Mouse (Mus musculus): ENCODE measurements at regions not wholly inside any gene's neighbourhood (a gene's known extent, or its start where the extent isn't known, plus 50 kb on each side); places are given as distances from the start of the nearest gene placed in this dataset.

- TF ChIP-seq CTCF (IDR thresholded peaks at IDR 0.05; ENCODE audit: control insufficient read depth, insufficient read depth, insufficient read length) = no peak
- no peak for TF ChIP-seq CEBPB (IDR thresholded peaks at IDR 0.05; ENCODE audit: low read depth)
Observed at GRCm38 (mm10) chr1:189154376-189154775, 146.7 kb upstream of the Kctd3 start.

All from C2C12 (cell line).